Mouse (Mus musculus): Measurements from ENCODE around the gene Slc12a6. TPM values are rescaled to one million over a fixed set of nuclear protein-coding genes. Genes with fewer than 3 reads are reported as not detected.

Gene Slc12a6
- polyA plus RNA-seq, 1 experiment, result 110 TPM

GRCm38 (mm10) chr2:112374610-112375009, 109.0 kb downstream of the Slc12a6 start:
- Histone ChIP-seq H3K4me1 (ENCODE audit: control insufficient read depth, insufficient read depth, low read length) (0 out of 2 replicates have a peak, but pooled peaks cover 2% of the 10 kb centered on the region), H3K27ac (ENCODE audit: insufficient read depth, low read depth, low read length) (no peak overlapping the region), H3K4me3 (ENCODE audit: insufficient read depth, low read length) (no peak overlapping the region)
- no peak for TF ChIP-seq CTCF (IDR thresholded peaks at IDR 0.05; ENCODE audit: low read depth, low read length)
- no peak for TF ChIP-seq POLR2A (IDR thresholded peaks at IDR 0.05; ENCODE audit: borderline replicate concordance, low read depth, low read length)

- peak; percentile 29; the same call in 1 of the 2 replicates for TF ChIP-seq CTCF (IDR thresholded peaks at IDR 0.05; ENCODE audit: low read depth, low read length)
- no peak for TF ChIP-seq POLR2A (IDR thresholded peaks at IDR 0.05; ENCODE audit: borderline replicate concordance, low read depth, low read length)
- peak within 1 kb of the TSS; percentile 88 for H3K4me3 ChIP-seq (ENCODE audit: insufficient read depth, low read length)
- peaks cover 17% of the 10 kb centered on the region for H3K4me1 ChIP-seq (ENCODE audit: control insufficient read depth, insufficient read depth, low read length)
- H3K27ac ChIP-seq (ENCODE audit: insufficient read depth, low read depth, low read length), result peak within 1 kb of the TSS; percentile 60
These were observed 113.6 kb downstream of the Slc12a6 start, which contains the start of gene Katnbl1 for GRCm38 (mm10) chr2:112378973-112379898. Gene Katnbl1, plus strand, starts transcription at chr2:112379211.

- Histone ChIP-seq H3K27ac (ENCODE audit: insufficient read depth, low read depth, low read length) (no peak overlapping the region), H3K4me1 (ENCODE audit: control insufficient read depth, insufficient read depth, low read length) (peaks cover 22% of the 10 kb centered on the region), H3K4me3 (ENCODE audit: insufficient read depth, low read length) (peak overlapping the region; percentile 88)
- TF ChIP-seq CTCF (IDR thresholded peaks at IDR 0.05; ENCODE audit: low read depth, low read length) (no peak), POLR2A (IDR thresholded peaks at IDR 0.05; ENCODE audit: borderline replicate concordance, low read depth, low read length) (no peak)
These were observed 114.5 kb downstream of the Slc12a6 start for GRCm38 (mm10) chr2:112380131-112380530.

GRCm38 (mm10) chr2:112381219-112381618, 115.6 kb downstream of the Slc12a6 start:
- Histone ChIP-seq H3K27ac (ENCODE audit: insufficient read depth, low read depth, low read length) (no peak overlapping the region), H3K4me3 (ENCODE audit: insufficient read depth, low read length) (no peak overlapping the region), H3K4me1 (ENCODE audit: control insufficient read depth, insufficient read depth, low read length) (peaks cover 26% of the 10 kb centered on the region)
- TF ChIP-seq CTCF (IDR thresholded peaks at IDR 0.05; ENCODE audit: low read depth, low read length), result no peak
- no peak for TF ChIP-seq POLR2A (IDR thresholded peaks at IDR 0.05; ENCODE audit: borderline replicate concordance, low read depth, low read length)

GRCm38 (mm10) chr2:112390843-112391242, 125.2 kb downstream of the Slc12a6 start:
- Histone ChIP-seq H3K4me1 (ENCODE audit: control insufficient read depth, insufficient read depth, low read length) (peaks cover 45% of the 10 kb centered on the region), H3K27ac (ENCODE audit: insufficient read depth, low read depth, low read length) (0 out of 2 replicates have a peak overlapping the region, but pooled peaks have one; percentile 12), H3K4me3 (ENCODE audit: insufficient read depth, low read length) (no peak overlapping the region)
- no peak for TF ChIP-seq CTCF (IDR thresholded peaks at IDR 0.05; ENCODE audit: low read depth, low read length)
- no peak for TF ChIP-seq POLR2A (IDR thresholded peaks at IDR 0.05; ENCODE audit: borderline replicate concordance, low read depth, low read length)

GRCm38 (mm10) chr2:112391346-112392000, 125.8 kb downstream of the Slc12a6 start:
- no peak for TF ChIP-seq POLR2A (IDR thresholded peaks at IDR 0.05; ENCODE audit: borderline replicate concordance, low read depth, low read length)
- TF ChIP-seq CTCF (IDR thresholded peaks at IDR 0.05; ENCODE audit: low read depth, low read length), result no peak
- Histone ChIP-seq H3K27ac (ENCODE audit: insufficient read depth, low read depth, low read length) (peak overlapping the region; percentile 61), H3K4me3 (ENCODE audit: insufficient read depth, low read length) (no peak overlapping the region), H3K4me1 (ENCODE audit: control insufficient read depth, insufficient read depth, low read length) (peaks cover 47% of the 10 kb centered on the region)

- TF ChIP-seq POLR2A (IDR thresholded peaks at IDR 0.05; ENCODE audit: borderline replicate concordance, low read depth, low read length) (no peak), CTCF (IDR thresholded peaks at IDR 0.05; ENCODE audit: low read depth, low read length) (no peak)
- H3K27ac ChIP-seq (ENCODE audit: insufficient read depth, low read depth, low read length), result peak overlapping the region; percentile 30
- peaks cover 49% of the 10 kb centered on the region for H3K4me1 ChIP-seq (ENCODE audit: control insufficient read depth, insufficient read depth, low read length)
- H3K4me3 ChIP-seq (ENCODE audit: insufficient read depth, low read length), result no peak overlapping the region
These were observed 127.1 kb downstream of the Slc12a6 start for GRCm38 (mm10) chr2:112392689-112393088.

GRCm38 (mm10) chr2:112393958-112394357, 128.3 kb downstream of the Slc12a6 start:
- peak overlapping the region; percentile 82 for H3K27ac ChIP-seq (ENCODE audit: insufficient read depth, low read depth, low read length)
- H3K4me1 ChIP-seq (ENCODE audit: control insufficient read depth, insufficient read depth, low read length), result peaks cover 44% of the 10 kb centered on the region
- TF ChIP-seq POLR2A (IDR thresholded peaks at IDR 0.05; ENCODE audit: borderline replicate concordance, low read depth, low read length) (no peak), CTCF (IDR thresholded peaks at IDR 0.05; ENCODE audit: low read depth, low read length) (no peak)
- H3K4me3 ChIP-seq (ENCODE audit: insufficient read depth, low read length), result no peak overlapping the region

- Histone ChIP-seq H3K4me3 (ENCODE audit: insufficient read depth, low read length) (no peak overlapping the region), H3K4me1 (ENCODE audit: control insufficient read depth, insufficient read depth, low read length) (peaks cover 33% of the 10 kb centered on the region), H3K27ac (ENCODE audit: insufficient read depth, low read depth, low read length) (no peak overlapping the region)
- TF ChIP-seq CTCF (IDR thresholded peaks at IDR 0.05; ENCODE audit: low read depth, low read length) (no peak), POLR2A (IDR thresholded peaks at IDR 0.05; ENCODE audit: borderline replicate concordance, low read depth, low read length) (no peak)
These were observed 131.0 kb downstream of the Slc12a6 start for GRCm38 (mm10) chr2:112396649-112397048.

Data from bone marrow macrophage, adult 2 months (primary cell).